Mouse (Mus musculus) frontal cortex, postnatal 14 days (tissue): ENCODE measurements around the gene Ifi213.
"Not testable (repeated sequence)": the region's sequence is repeated elsewhere in the genome, so short reads cannot be mapped to it uniquely, and the experiment has no call there.

Experiments used
- DNase-seq, 2 experiments: peaks; one replicate each; pipeline ENCODE4 v3.0.0; 2022; ENCODE audit warnings: low spot score in 2 of 2

Ifi213 gene

DNA sequence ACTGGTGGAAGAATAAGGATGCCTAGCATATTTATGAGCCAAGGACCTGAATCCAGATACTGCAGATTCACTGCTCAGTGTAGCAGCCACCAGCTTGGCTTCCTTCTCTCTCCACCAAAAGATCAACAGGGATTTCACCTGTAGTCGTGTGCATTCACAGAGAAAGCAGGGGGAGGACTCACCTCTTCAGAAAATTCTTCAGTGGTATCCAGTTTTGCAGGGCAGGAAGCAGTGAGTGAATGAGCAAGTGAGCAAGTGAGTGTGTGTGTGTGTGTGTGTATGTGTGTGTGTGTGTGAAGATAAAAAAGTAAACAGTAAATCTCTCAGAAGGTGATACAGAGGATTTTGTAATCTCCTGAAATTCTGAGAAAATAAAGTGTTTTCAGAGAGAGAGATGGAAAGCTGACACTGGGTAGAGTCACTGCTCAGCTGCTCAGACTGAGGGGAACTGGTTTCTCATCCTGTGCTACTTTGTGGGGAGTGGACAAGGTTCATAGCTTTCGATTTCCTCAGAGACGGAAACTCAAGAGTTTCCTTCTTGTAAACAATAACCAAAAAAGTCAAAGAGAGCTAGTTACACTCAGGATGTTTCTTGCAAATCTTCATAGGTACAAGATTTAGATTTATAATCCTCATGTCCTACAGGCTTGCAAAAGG, at the start of gene Ifi213:
TSS of gene Ifi213 (minus strand) at position 437 of the 657 bp plus-strand sequence.
- DNase-seq, result not testable (repeated sequence)

DNA sequence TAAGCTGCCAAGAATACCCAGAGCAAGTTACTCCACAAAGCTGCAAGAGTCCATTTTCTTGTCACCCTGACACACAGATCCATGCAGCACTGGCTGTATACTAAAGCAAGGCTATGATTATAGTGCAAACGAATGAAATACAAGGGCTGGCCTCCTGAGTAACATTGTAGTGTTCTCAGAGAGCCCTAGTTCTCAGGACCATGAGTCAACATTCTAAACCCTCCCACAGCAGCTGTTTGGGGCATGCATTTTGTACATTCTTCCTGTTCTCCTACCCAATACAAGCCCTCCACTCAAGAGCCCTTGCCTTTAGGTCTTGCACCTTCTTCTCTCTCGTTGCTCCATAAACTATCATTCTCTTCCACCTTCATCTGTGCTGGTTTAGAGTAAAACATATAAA, 46.3 kb upstream of the Ifi213 start:
- no peak for DNase-seq

DNA sequence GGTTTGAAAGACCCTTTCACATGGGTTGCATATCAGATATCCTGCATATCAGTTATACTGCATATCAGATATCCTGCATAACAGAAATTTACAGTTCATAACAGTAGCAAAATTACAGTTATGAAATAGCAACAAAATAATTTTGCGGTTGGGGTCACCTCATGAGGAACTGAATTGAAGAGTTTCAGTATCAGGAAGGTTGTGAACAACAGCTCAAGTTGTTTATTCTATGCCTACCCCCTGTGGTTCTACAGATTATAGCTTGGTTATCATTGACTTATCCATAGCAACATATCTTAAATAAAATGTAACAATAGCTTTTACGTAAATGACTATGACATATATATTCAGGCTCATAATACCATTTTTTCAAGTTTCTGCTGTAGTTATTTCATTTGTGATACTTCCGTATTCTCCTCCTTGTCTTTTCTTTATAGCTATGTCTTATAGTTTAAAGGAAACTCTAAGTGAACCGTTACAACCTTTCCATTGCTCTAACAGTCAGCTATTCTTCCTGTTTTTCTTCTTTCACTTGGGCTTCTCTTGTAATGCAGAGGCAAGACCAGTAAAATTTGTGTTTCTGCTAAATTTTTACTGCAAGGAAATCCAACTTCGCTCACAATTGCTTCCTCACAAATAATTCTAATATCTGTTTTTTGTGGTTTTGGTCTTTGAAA, 35.0 kb upstream of the Ifi213 start:
- DNase-seq, result no peak

DNA sequence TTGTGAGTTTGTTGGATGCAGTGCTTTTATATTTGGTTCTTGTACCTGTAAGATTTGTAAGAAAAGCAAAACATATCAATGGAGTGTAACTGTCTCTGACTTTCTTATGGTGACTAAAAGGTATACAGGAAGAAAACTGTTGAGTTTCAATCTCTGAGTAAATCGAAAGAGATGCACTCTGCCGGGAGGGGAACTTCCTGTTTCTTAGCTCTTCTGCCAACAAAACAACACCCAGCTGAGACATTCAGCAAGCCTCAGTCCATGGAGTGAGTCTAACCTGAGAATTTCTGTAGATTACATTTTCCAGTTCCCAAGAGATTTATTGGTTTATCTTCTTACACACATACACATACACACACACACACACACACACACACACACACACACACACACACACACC, 31.5 kb upstream of the Ifi213 start, which contains the start of gene Ifi209:
TSS of gene Ifi209 (plus strand) at position 296 of the 400 bp plus-strand sequence.
- DNase-seq, result not testable (repeated sequence)

DNA sequence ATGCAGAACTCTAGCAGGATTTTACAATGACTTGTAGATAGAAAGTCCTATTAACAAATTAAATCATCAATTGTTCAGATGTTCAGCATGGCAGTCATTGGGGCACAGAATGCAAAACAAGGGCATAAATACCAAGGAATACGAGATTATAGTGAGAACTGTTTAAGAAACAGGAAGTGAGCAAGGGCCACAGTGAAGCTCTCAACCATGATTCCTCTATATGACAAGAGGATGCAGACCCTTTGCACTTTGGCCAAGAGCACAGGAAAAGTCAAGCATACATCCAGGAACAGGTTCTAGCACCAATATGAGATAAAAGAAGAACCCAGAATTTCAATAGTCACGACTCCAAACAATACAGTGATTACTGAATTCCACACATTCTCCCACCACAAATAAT, 27.6 kb upstream of the Ifi213 start:
- no peak for DNase-seq

DNA sequence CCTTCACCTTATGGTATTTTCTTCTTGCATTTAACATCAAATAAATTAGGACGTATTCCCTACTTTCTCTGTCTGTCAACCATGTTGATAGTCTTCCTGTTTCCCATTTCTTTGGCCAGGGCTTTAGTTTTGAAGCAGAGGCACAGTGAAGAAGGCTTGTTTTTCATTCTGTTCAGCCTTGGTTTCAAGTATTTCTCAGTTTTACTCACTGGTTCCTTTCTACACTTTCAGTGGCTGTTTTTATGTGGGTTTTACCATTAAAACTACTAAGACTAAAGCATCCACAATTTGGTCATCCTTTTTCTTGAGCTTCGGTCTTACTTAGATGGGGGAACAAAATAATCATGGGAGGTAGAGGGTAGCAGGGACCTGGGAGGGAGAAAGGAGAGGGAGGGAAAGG, 25.0 kb upstream of the Ifi213 start:
- DNase-seq, result no peak

DNA sequence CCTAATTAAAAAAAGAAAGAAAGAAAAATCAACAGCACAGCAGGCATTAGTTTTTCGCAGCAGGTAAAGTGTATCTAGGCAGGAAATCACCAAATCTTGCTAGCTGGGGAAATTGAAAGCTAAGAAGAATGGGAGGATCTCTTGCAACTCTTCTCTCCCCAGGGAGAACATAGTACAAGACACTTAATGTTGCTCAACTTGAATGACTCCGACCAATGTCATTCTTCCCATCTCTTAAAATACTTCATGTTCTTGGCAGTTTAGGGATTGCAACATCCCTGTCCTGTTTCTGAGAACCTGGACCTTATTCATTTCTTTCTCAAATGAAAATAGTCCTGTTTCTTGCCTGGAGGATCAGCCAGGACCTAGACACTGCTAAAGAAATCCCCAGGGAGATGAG, 23.1 kb upstream of the Ifi213 start:
- not testable (repeated sequence) for DNase-seq

DNA sequence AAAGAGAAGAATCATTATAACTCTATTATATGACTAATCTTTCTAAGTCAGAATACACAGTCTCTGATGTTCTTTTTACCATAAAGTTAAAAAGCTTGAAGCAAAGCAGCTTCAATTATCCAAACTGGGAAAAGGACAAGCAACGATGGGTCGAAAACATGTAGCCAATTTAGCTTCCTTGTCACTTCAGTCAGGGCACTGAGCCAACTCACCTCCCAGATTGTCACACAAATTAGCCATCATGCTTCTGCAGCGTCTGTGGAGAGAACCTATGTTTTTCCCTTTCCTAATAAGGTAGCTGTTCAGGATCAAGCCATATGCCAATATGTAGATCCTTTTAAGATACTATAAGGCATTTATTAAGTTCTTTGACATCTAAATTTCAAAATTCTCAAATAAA, 11.2 kb upstream of the Ifi213 start:
- DNase-seq, result not testable (repeated sequence)

DNA sequence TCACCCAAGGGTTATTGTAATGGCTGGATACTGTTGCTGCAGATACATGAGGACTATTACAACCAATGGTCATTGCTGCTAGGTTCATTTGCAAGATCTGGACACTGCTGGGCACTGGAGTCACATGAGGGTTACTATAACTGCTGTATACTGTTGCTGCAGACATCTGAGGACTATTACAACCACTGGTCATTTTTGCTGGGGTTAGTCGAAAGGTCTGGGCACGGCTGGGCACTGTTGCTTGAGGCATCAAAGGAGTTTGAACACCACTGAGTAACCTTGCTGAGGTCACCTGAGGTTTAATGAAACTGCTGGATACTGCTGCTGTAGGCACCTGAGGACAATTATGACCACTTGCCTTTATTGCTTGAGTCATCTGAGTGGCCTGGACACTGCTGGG, 9.4 kb downstream of the Ifi213 start:
- DNase-seq, result not testable (repeated sequence)

DNA sequence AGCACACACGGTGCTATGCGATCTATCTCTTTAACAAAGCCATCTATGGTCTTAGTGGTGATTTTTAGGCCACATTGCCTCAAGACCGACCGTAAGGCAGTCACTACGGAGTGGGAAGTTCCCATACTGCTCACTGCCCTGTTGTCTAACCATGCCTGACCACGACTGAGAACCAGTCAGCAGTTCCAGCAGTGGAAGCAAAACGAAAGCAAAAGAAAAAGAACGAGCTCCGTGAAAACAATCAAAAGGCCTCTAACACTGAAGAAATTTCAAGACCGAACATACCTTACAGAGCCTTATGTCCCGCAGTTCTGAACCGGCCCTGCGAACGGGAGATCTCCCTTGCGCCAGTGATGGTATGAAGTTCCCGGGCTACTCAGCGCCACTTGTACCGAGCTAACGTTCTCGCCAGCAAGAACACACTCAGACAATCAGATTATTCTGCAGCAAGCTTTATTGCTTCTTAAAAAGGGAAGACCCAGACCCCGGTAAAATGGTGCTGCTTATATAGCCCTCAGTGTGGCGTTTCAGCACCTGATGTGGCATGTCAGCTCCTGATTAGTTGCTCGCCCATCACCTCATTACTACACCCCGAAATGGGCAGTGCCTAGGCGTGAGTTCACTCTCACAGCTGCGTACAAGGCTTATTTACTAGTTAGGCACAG, 19.0 kb downstream of the Ifi213 start:
- no peak for DNase-seq

DNA sequence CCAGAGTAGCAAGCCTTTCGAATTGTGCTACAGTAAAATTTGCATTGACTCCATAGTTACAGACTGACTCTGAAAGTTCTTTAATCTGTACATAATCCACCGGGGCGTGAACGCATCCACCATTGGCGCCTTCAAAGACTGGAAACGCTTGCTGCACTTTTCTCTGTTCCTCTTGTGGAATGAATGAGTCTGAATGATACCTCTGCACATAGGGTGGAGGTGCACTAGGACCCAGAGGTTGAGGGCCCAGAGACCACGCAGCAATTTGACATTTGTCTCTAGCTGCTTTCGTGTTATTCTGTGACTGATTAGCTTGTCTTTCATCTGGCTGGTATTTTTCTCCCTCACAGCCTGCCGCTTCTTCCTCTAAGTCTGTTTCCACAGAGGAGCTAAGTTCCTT, 20.0 kb downstream of the Ifi213 start:
- no peak for DNase-seq

DNA sequence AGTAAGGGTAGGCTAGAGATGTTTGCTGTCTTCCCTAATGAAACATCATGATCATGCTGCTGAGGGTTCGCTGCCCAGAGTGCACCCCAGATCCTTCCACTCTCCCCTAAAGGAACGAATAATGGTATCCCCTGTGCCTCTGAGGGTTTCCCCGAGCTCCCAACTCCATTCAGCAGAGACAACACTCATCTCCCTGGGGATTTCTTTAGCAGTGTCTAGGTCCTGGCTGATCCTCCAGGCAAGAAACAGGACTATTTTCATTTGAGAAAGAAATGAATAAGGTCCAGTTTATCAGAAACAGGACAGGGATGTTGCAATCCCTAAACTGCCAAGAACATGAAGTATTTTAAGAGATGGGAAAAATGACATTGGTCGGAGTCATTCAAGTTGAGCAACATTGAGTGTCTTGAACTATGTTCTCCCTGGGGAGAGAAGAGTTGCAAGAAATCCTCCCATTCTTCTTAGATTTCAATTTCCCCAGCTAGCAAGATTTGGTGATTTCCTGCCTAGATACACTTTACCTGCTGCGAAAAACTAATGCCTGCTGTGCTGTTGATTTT, 48.5 kb downstream of the Ifi213 start:
- not testable (repeated sequence) for DNase-seq

DNA sequence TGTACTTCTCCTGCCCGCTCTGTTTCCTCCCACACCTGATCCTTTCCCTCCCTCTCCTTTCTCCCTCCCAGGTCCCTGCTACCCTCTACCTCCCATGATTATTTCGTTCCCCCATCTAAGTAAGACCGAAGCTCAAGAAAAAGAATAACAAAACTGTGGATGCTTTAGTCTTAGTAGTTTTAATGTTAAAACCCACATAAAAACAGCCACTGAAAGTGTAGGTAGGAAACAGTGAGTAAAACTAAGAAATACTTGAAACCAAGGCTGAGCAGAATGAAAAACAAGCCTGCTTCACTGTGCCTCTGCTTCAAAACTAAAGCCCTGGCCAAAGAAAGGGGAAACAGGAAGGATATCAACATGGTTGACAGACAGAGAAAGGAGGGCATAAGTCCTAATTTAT, 50.3 kb downstream of the Ifi213 start:
- DNase-seq, result not testable (repeated sequence)

DNA sequence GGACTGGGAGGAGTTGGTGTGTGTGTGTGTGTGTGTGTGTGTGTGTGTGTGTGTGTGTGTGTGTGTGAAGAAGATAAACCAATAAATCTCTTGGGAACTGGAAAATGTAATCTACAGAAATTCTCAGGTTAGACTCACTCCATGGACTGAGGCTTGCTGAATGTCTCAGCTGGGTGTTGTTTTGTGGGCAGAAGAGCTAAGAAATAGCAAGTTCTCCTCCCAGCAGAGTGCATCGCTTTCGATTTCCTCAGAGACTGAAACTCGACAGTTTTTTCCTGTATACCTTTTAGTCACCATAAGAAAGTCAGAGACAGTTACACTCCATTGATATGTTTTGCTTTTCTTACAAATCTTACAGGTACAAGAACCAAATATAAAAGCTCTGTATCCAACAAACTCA, 63.3 kb downstream of the Ifi213 start, which contains the start of gene Ifi214:
TSS of gene Ifi214 (minus strand) at position 167 of the 400 bp plus-strand sequence.
- not testable (repeated sequence) for DNase-seq

DNA sequence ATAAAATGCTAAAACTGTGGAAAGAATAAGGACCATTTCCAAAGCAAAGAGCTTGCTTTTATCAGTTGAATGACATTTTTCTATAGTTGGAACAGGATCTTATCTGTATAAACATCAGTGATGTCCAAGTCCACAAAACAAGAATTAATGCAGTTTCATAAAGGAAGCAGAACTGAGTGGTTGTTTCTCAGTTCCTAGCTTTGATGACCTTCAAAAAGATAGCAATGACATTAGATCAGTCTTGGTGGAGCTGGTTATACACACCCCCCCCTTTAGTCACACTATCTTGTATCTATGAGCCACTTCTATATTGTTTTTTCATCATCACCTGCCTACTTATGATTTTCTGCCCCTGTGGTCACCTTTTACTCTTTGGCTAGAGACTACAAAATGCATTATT, 77.6 kb downstream of the Ifi213 start:
- no peak for DNase-seq
